Mouse (Mus musculus) urinary bladder, postnatal 14 days (tissue): ENCODE data around the gene Lypd5.

Experiments
- DNase-seq: peaks from one replicate; pipeline ENCODE4 v3.0.0; 2021; ENCODE audit warnings: low spot score

Gene Lypd5

GRCm38 (mm10) chr7:24348896-24349295, at the start of gene Lypd5:
Lypd5 (plus strand) TSS chr7:24349196.
- no peak for DNase-seq

GRCm38 (mm10) chr7:24299823-24300481, 49.0 kb upstream of the Lypd5 start:
- no peak for DNase-seq

- peak; percentile 24 for DNase-seq
Observed at GRCm38 (mm10) chr7:24300771-24301282, 48.2 kb upstream of the Lypd5 start, which contains the start of gene Zfp61. Zfp61 (minus strand) TSS chr7:24301232.

- DNase-seq, result no peak
Observed at GRCm38 (mm10) chr7:24315726-24316566, 33.0 kb upstream of the Lypd5 start.

- peak; percentile 95 for DNase-seq
Observed at GRCm38 (mm10) chr7:24316567-24317092, 32.4 kb upstream of the Lypd5 start, which contains the start of gene Zfp94. Zfp94 (minus strand) TSS chr7:24316666.

- peak; percentile 53 for DNase-seq
Observed at GRCm38 (mm10) chr7:24318942-24319341, 30.1 kb upstream of the Lypd5 start.

GRCm38 (mm10) chr7:24322593-24322992, 26.4 kb upstream of the Lypd5 start:
- no peak for DNase-seq

- DNase-seq, result no peak
Observed at GRCm38 (mm10) chr7:24325197-24325596, 23.8 kb upstream of the Lypd5 start.

GRCm38 (mm10) chr7:24325675-24326128, 23.3 kb upstream of the Lypd5 start:
- no peak for DNase-seq

GRCm38 (mm10) chr7:24326273-24327135, 22.5 kb upstream of the Lypd5 start:
- DNase-seq, result no peak

- no peak for DNase-seq
Observed at GRCm38 (mm10) chr7:24327281-24327975, 21.6 kb upstream of the Lypd5 start.

GRCm38 (mm10) chr7:24333304-24333986, 15.6 kb upstream of the Lypd5 start, which contains the start of gene Tescl:
Tescl (minus strand) TSS chr7:24333936.
- no peak for DNase-seq

GRCm38 (mm10) chr7:24335699-24336309, 13.2 kb upstream of the Lypd5 start:
- DNase-seq, result peak; percentile 84

GRCm38 (mm10) chr7:24338241-24338640, 10.8 kb upstream of the Lypd5 start:
- DNase-seq, result no peak

GRCm38 (mm10) chr7:24343701-24344272, 5.2 kb upstream of the Lypd5 start:
- DNase-seq, result no peak

- no peak for DNase-seq
Observed at GRCm38 (mm10) chr7:24346444-24346843, 2.6 kb upstream of the Lypd5 start.

- no peak for DNase-seq
Observed at GRCm38 (mm10) chr7:24355646-24356045, 6.7 kb downstream of the Lypd5 start.

- no peak for DNase-seq
Observed at GRCm38 (mm10) chr7:24356081-24356480, 7.1 kb downstream of the Lypd5 start.

- DNase-seq, result no peak
Observed at GRCm38 (mm10) chr7:24357899-24358298, 8.9 kb downstream of the Lypd5 start.
